Mouse (Mus musculus): Measurements from ENCODE around the gene Smpx.

GRCm38 (mm10) chrX:157734341-157734740 lies 35.6 kb downstream of the Smpx start:
- no peak for TF ChIP-seq CTCF (IDR thresholded peaks at IDR 0.05; ENCODE audit: low read depth, low read length)
- no peak for TF ChIP-seq POLR2A (IDR thresholded peaks at IDR 0.05; ENCODE audit: extremely low read depth, insufficient read depth, low read length)

All from liver, adult 2 months (tissue).